Mouse (Mus musculus) ES-Bruce4 (cell line): ENCODE data around the gene Psmc6.

Experiments used
- CTCF ChIP-seq: IDR thresholded peaks from one replicate; pipeline ENCODE4 v1.8.1; 2011; ENCODE audit warnings: low read depth, low read length
- EP300 ChIP-seq: IDR thresholded peaks from 2 replicates; pipeline ENCODE4 v1.6.1; 2011; ENCODE audit warnings: low read depth, low read length; ENCODE audit not compliant: insufficient read depth

GRCm38 (mm10) chr14:45329018-45329588 is 485 bp upstream of the Psmc6 start:
- no peak for TF ChIP-seq CTCF
- TF ChIP-seq EP300: no peak
